Mouse (Mus musculus): ENCODE data around the gene Optn. TPM values are rescaled to one million over a fixed set of nuclear protein-coding genes. Genes with fewer than 3 reads are reported as not detected.
"Not testable (repeated sequence)": the region's sequence is repeated elsewhere in the genome, so short reads cannot be mapped to it uniquely, and the experiment has no call there.

The Optn gene
- polyA plus RNA-seq, 1 experiment from 2014 or later: 28.7 TPM

- not testable (repeated sequence) for H3K36me3 ChIP-seq (ENCODE audit: control insufficient read depth, insufficient read depth, low read length); H3K4me1 ChIP-seq (ENCODE audit: control insufficient read depth, insufficient read depth, low read length); H3K27me3 ChIP-seq (replicated peaks; ENCODE audit: control insufficient read depth, insufficient read depth, low read length); H3K9me3 ChIP-seq (ENCODE audit: control insufficient read depth, low read length); H3K4me2 ChIP-seq (ENCODE audit: low read depth, low read length); H3K27ac ChIP-seq (ENCODE audit: low read length); ATAC-seq; H3K4me3 ChIP-seq (ENCODE audit: low read length); H3K9ac ChIP-seq (ENCODE audit: low read depth, low read length)
- WGBS: 50% methylated on average over 1 of the region's 2 CpGs
Measured at GRCm38 (mm10) chr2:5067254-5067653, 3.4 kb upstream of the Optn start.

GRCm38 (mm10) chr2:5064247-5064646, 396 bp upstream of the Optn start:
- no peaks in the 10 kb centered on the region for H3K9me3 ChIP-seq (ENCODE audit: control insufficient read depth, low read length)
- no peaks in the 10 kb centered on the region for H3K27me3 ChIP-seq (replicated peaks; ENCODE audit: control insufficient read depth, insufficient read depth, low read length)
- peaks cover 8% of the 10 kb centered on the region for H3K4me1 ChIP-seq (ENCODE audit: control insufficient read depth, insufficient read depth, low read length)
- no peaks in the 10 kb centered on the region for H3K36me3 ChIP-seq (ENCODE audit: control insufficient read depth, insufficient read depth, low read length)
- peak overlapping the region; percentile 70 for H3K4me3 ChIP-seq (ENCODE audit: low read length)
- peak overlapping the region; percentile 81; the same call in 1 of the 2 replicates for H3K9ac ChIP-seq (ENCODE audit: low read depth, low read length)
- H3K4me2 ChIP-seq (ENCODE audit: low read depth, low read length): peak overlapping the region; percentile 95
- peak; percentile 45 for ATAC-seq
- WGBS: 28% methylated on average over 4 of the region's 4 CpGs
- no peak overlapping the region for H3K27ac ChIP-seq (ENCODE audit: low read length)

DNA sequence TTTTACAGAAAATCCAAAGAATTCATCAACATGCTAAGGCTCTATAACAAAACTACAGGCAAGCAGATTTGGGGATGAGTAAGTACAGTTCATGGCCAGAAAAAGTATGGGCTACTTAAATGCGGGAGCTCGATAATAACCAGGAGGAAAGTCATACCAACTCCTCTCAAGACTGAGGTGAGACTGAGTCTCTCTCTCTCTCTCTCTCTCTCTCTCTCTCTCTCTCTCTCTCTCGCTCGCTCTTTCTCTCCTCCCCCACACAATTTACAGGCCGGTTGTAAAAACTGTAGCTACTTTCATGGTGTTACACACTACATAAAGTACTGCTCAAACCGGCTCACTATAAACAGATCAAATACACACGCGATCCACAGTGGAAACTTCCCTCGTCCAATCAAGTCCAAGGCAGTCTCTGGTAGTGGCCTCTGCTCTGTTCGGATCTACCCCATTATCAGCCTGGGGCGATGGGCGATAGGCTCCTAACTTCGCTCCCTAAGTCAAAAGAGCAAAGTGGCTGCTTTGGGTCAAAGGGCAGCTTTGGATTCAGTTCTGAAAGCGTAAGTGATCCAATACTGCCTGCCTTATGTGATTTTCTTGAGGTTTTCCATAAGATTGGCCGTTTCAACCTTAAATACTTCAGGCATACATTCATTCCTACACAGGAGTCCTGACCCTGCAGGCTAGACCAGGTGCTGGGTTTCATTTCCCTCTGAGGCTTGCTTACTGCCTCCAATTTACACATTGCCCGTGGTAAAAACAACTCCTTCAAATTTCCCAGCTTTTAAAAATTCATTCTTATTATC, 1.2 kb downstream of the Optn start:
- Histone ChIP-seq H3K9me3 (ENCODE audit: control insufficient read depth, low read length) (no peaks in the 10 kb centered on the region), H3K4me3 (ENCODE audit: low read length) (peak overlapping the region; percentile 70), H3K27me3 (replicated peaks; ENCODE audit: control insufficient read depth, insufficient read depth, low read length) (no peaks in the 10 kb centered on the region), H3K4me2 (ENCODE audit: low read depth, low read length) (peak overlapping the region; percentile 95), H3K27ac (ENCODE audit: low read length) (peak overlapping the region; percentile 84; the same call in 1 of the 2 replicates), H3K9ac (ENCODE audit: low read depth, low read length) (peak overlapping the region; percentile 81), H3K4me1 (ENCODE audit: control insufficient read depth, insufficient read depth, low read length) (peaks cover 8% of the 10 kb centered on the region), H3K36me3 (ENCODE audit: control insufficient read depth, insufficient read depth, low read length) (no peaks in the 10 kb centered on the region)
- 36% methylated on average over 16 of the region's 16 CpGs for WGBS
- ATAC-seq: peak; percentile 45

GRCm38 (mm10) chr2:5061133-5061708, 2.6 kb downstream of the Optn start:
- no peaks in the 10 kb centered on the region for H3K9me3 ChIP-seq (ENCODE audit: control insufficient read depth, low read length)
- H3K4me3 ChIP-seq (ENCODE audit: low read length): no peak overlapping the region
- whole genome bisulfite sequencing: 82% methylated on average over 8 of the region's 8 CpGs
- H3K9ac ChIP-seq (ENCODE audit: low read depth, low read length): no peak overlapping the region
- H3K4me2 ChIP-seq (ENCODE audit: low read depth, low read length): no peak overlapping the region
- no peak overlapping the region for H3K27ac ChIP-seq (ENCODE audit: low read length)
- H3K27me3 ChIP-seq (replicated peaks; ENCODE audit: control insufficient read depth, insufficient read depth, low read length): no peaks in the 10 kb centered on the region
- H3K36me3 ChIP-seq (ENCODE audit: control insufficient read depth, insufficient read depth, low read length): no peaks in the 10 kb centered on the region
- H3K4me1 ChIP-seq (ENCODE audit: control insufficient read depth, insufficient read depth, low read length): peaks cover 8% of the 10 kb centered on the region
- ATAC-seq: no peak

DNA sequence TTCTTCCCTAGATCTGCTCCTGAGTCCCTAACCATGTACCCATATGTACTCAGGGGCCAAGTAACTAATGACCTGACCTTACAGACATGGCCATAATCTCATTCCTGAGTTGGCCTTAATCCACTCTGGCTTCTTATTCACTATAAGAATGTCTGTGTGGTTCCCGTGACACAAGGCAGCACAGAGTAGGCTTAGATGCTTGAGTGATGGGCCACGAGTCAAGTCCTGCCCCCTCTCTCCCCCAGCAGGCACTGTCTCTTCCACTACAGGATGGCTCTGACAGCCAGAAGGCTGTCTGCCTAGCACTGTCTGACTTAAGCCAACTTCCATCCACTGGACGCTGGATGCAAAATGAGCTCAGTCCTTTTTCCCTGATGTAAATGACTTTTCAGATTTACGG, 3.9 kb downstream of the Optn start:
- Histone ChIP-seq H3K4me1 (ENCODE audit: control insufficient read depth, insufficient read depth, low read length) (peaks cover 8% of the 10 kb centered on the region), H3K27ac (ENCODE audit: low read length) (no peak overlapping the region), H3K27me3 (replicated peaks; ENCODE audit: control insufficient read depth, insufficient read depth, low read length) (no peaks in the 10 kb centered on the region), H3K9ac (ENCODE audit: low read depth, low read length) (no peak overlapping the region), H3K36me3 (ENCODE audit: control insufficient read depth, insufficient read depth, low read length) (no peaks in the 10 kb centered on the region), H3K9me3 (ENCODE audit: control insufficient read depth, low read length) (no peaks in the 10 kb centered on the region), H3K4me2 (ENCODE audit: low read depth, low read length) (no peak overlapping the region), H3K4me3 (ENCODE audit: low read length) (no peak overlapping the region)
- 80% methylated on average over 4 of the region's 4 CpGs for WGBS
- ATAC-seq: no peak

DNA sequence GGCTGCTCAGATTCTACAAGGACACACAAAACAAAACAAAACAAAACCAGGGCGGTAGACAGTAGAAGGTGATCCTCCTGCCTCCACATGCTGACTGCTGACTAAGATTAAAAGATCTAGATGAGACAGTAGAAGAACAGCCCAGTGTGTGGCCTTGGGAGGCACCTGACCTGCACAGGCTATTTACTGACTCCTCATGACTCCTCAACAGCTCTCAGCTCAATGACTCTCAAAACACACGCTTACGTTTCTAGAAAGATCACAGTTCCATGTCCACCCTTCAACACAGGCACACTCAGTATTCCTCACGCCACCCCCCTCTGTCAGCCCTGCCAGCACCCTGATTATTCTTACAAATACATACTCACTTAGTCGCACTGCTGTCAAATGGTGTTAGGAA, 5.4 kb downstream of the Optn start:
- H3K4me2 ChIP-seq (ENCODE audit: low read depth, low read length): no peak overlapping the region
- H3K4me1 ChIP-seq (ENCODE audit: control insufficient read depth, insufficient read depth, low read length): peaks cover 2% of the 10 kb centered on the region; the same call in 1 of the 2 replicates
- H3K27me3 ChIP-seq (replicated peaks; ENCODE audit: control insufficient read depth, insufficient read depth, low read length): no peaks in the 10 kb centered on the region
- no peak overlapping the region for H3K27ac ChIP-seq (ENCODE audit: low read length)
- H3K36me3 ChIP-seq (ENCODE audit: control insufficient read depth, insufficient read depth, low read length): no peaks in the 10 kb centered on the region
- WGBS: 76% methylated on average over 5 of the region's 5 CpGs
- H3K4me3 ChIP-seq (ENCODE audit: low read length): no peak overlapping the region
- no peak for ATAC-seq
- H3K9ac ChIP-seq (ENCODE audit: low read depth, low read length): no peak overlapping the region
- no peaks in the 10 kb centered on the region for H3K9me3 ChIP-seq (ENCODE audit: control insufficient read depth, low read length)

GRCm38 (mm10) chr2:5050562-5050961, 13.3 kb downstream of the Optn start:
- Histone ChIP-seq H3K4me3 (ENCODE audit: low read length) (no peak overlapping the region), H3K27me3 (replicated peaks; ENCODE audit: control insufficient read depth, insufficient read depth, low read length) (no peaks in the 10 kb centered on the region), H3K9me3 (ENCODE audit: control insufficient read depth, low read length) (0 out of 2 replicates have a peak, but pooled peaks cover 5% of the 10 kb centered on the region), H3K4me2 (ENCODE audit: low read depth, low read length) (no peak overlapping the region), H3K27ac (ENCODE audit: low read length) (no peak overlapping the region), H3K4me1 (ENCODE audit: control insufficient read depth, insufficient read depth, low read length) (no peaks in the 10 kb centered on the region), H3K36me3 (ENCODE audit: control insufficient read depth, insufficient read depth, low read length) (0 out of 2 replicates have a peak, but pooled peaks cover 3% of the 10 kb centered on the region), H3K9ac (ENCODE audit: low read depth, low read length) (no peak overlapping the region)
- WGBS: 95% methylated on average over 2 of the region's 2 CpGs
- ATAC-seq: no peak

DNA sequence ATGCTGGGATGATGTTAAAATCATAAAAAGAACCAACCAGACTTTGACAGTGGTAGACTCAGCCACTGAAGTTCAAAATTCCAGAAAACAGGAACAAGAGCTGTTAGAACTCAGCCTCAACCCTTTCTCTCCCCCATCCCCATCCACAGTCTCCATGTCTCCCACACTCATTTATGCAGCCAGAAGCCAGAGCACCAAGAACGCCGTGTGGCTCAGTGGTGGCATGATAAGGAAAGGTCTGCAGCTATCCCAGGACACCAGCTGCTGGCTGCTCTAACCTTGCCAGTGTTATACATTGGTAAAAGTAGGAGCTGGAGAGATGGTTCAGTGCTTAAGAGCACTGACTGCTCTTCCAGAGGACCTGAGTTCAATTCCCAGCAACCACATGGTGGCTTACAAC, 16.8 kb downstream of the Optn start:
- no peaks in the 10 kb centered on the region for H3K4me1 ChIP-seq (ENCODE audit: control insufficient read depth, insufficient read depth, low read length)
- H3K36me3 ChIP-seq (ENCODE audit: control insufficient read depth, insufficient read depth, low read length): no peaks in the 10 kb centered on the region
- 96% methylated on average over 2 of the region's 2 CpGs for WGBS
- H3K27ac ChIP-seq (ENCODE audit: low read length): no peak overlapping the region
- H3K27me3 ChIP-seq (replicated peaks; ENCODE audit: control insufficient read depth, insufficient read depth, low read length): no peaks in the 10 kb centered on the region
- H3K9ac ChIP-seq (ENCODE audit: low read depth, low read length): no peak overlapping the region
- no peak overlapping the region for H3K4me3 ChIP-seq (ENCODE audit: low read length)
- no peaks in the 10 kb centered on the region for H3K9me3 ChIP-seq (ENCODE audit: control insufficient read depth, low read length)
- no peak for ATAC-seq
- H3K4me2 ChIP-seq (ENCODE audit: low read depth, low read length): no peak overlapping the region

GRCm38 (mm10) chr2:5045269-5045965, 18.4 kb downstream of the Optn start:
- Histone ChIP-seq H3K9me3 (ENCODE audit: control insufficient read depth, low read length) (no peaks in the 10 kb centered on the region), H3K27me3 (replicated peaks; ENCODE audit: control insufficient read depth, insufficient read depth, low read length) (no peaks in the 10 kb centered on the region), H3K4me1 (ENCODE audit: control insufficient read depth, insufficient read depth, low read length) (no peaks in the 10 kb centered on the region), H3K4me2 (ENCODE audit: low read depth, low read length) (no peak overlapping the region), H3K4me3 (ENCODE audit: low read length) (no peak overlapping the region), H3K36me3 (ENCODE audit: control insufficient read depth, insufficient read depth, low read length) (no peaks in the 10 kb centered on the region), H3K9ac (ENCODE audit: low read depth, low read length) (no peak overlapping the region), H3K27ac (ENCODE audit: low read length) (no peak overlapping the region)
- no peak for ATAC-seq
- 35% methylated on average over 13 of the region's 13 CpGs for WGBS
